Mouse (Mus musculus): ENCODE results near the gene Rbm47. TPM values are rescaled to one million over a fixed set of nuclear protein-coding genes. Genes with fewer than 3 reads are reported as not detected.

Rbm47 gene
- total RNA-seq, 2 experiments from 2014 or later, result 0.71 to 3.8 TPM

GRCm38 (mm10) chr5:66165748-66166147 lies 7.2 kb downstream of the Rbm47 start:
- DNase-seq (ENCODE audit: low spot score in 2 of 2), result no peak

- DNase-seq (ENCODE audit: low spot score in 2 of 2), result no peak
Observed at GRCm38 (mm10) chr5:66156431-66156962, 16.4 kb downstream of the Rbm47 start.

- no peak for DNase-seq (ENCODE audit: low spot score in 2 of 2)
Observed at GRCm38 (mm10) chr5:66154616-66155015, 18.3 kb downstream of the Rbm47 start.

GRCm38 (mm10) chr5:66153486-66153885 lies 19.4 kb downstream of the Rbm47 start:
- no peak for DNase-seq (ENCODE audit: low spot score in 2 of 2)

GRCm38 (mm10) chr5:66151301-66152188 lies 21.4 kb downstream of the Rbm47 start:
- DNase-seq (ENCODE audit: low spot score in 2 of 2), result peak in 1 of 2 experiments; percentile 21

- DNase-seq (ENCODE audit: low spot score in 2 of 2), result peak; percentile 14 to 32
Observed at GRCm38 (mm10) chr5:66150706-66151300, 22.1 kb downstream of the Rbm47 start.

GRCm38 (mm10) chr5:66150106-66150705 lies 22.7 kb downstream of the Rbm47 start:
- no peak for DNase-seq (ENCODE audit: low spot score in 2 of 2)

GRCm38 (mm10) chr5:66149571-66149970 lies 23.3 kb downstream of the Rbm47 start:
- DNase-seq (ENCODE audit: low spot score in 2 of 2), result no peak

GRCm38 (mm10) chr5:66149111-66149510 lies 23.8 kb downstream of the Rbm47 start:
- no peak for DNase-seq (ENCODE audit: low spot score in 2 of 2)

GRCm38 (mm10) chr5:66147313-66147712 lies 25.6 kb downstream of the Rbm47 start:
- DNase-seq (ENCODE audit: low spot score in 2 of 2), result no peak

GRCm38 (mm10) chr5:66145583-66145982 lies 27.3 kb downstream of the Rbm47 start:
- DNase-seq (ENCODE audit: low spot score in 2 of 2), result no peak

- no peak for DNase-seq (ENCODE audit: low spot score in 2 of 2)
Observed at GRCm38 (mm10) chr5:66143093-66144032, 29.6 kb downstream of the Rbm47 start.

- no peak for DNase-seq (ENCODE audit: low spot score in 2 of 2)
Observed at GRCm38 (mm10) chr5:66141474-66141873, 31.4 kb downstream of the Rbm47 start.

- no peak for DNase-seq (ENCODE audit: low spot score in 2 of 2)
Observed at GRCm38 (mm10) chr5:66139634-66140295, 33.2 kb downstream of the Rbm47 start.

- no peak for DNase-seq (ENCODE audit: low spot score in 2 of 2)
Observed at GRCm38 (mm10) chr5:66139171-66139570, 33.7 kb downstream of the Rbm47 start.

- peak in 1 of 2 experiments; percentile 11 for DNase-seq (ENCODE audit: low spot score in 2 of 2)
Observed at GRCm38 (mm10) chr5:66138597-66138996, 34.3 kb downstream of the Rbm47 start.

- no peak for DNase-seq (ENCODE audit: low spot score in 2 of 2)
Observed at GRCm38 (mm10) chr5:66137250-66137649, 35.7 kb downstream of the Rbm47 start.

- no peak for DNase-seq (ENCODE audit: low spot score in 2 of 2)
Observed at GRCm38 (mm10) chr5:66135853-66136210, 37.1 kb downstream of the Rbm47 start.

GRCm38 (mm10) chr5:66135161-66135852 lies 37.6 kb downstream of the Rbm47 start:
- DNase-seq (ENCODE audit: low spot score in 2 of 2), result no peak

- DNase-seq (ENCODE audit: low spot score in 2 of 2), result no peak
Observed at GRCm38 (mm10) chr5:66134578-66134977, 38.3 kb downstream of the Rbm47 start.
